Mouse (Mus musculus): Measurements from ENCODE around the gene Inhbe.

Inhbe gene

DNA sequence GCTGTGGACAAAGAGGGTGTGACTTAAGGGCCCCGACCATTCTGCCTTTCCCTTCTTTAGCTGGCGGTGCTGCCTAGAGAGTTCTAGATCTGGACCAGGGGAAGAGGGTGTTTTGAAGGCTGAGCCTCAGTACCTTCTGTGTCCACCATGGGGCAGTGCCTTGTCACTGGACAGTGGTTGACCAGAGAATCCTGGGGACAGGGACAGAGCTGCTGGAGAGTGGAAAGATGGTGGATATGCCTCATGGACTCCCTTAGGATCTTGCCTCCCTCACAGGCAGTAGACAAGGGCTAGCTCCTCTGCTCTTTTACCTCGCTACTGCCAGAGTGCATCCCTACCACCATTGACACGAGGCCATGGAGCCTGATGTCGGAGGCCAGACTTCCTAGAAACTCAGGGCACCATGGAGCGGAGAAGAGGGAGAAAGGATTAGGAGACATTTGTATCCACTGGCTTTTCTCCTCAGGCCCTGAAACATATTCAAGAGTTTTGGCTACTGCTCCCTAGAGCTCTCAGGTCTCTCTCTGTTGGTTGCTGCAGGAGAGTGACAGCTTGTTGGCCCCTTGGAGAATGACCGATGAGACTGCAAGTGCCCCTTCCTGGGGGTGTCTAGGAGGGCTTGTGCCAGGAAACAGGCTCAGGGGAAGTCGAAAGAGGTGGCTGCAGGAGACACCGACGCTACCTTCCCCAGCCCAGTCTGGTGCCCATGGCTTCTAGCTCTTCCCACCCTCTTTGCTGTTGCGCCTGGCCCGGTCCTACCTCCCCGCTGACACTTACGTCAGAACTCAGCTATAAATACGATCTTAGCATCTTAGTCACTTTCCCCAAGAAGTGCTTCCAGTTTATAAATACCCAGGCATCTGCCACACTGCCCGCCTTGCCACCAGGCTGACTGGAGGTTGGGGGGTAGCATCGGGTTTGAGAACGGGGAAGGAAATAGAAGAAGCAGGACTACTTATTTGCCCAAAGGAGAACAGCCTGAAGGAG is at the start of gene Inhbe:
Inhbe (minus strand) TSS at position 503 of the 987 bp plus-strand sequence.
- DNase-seq: peak; percentile 50

DNA sequence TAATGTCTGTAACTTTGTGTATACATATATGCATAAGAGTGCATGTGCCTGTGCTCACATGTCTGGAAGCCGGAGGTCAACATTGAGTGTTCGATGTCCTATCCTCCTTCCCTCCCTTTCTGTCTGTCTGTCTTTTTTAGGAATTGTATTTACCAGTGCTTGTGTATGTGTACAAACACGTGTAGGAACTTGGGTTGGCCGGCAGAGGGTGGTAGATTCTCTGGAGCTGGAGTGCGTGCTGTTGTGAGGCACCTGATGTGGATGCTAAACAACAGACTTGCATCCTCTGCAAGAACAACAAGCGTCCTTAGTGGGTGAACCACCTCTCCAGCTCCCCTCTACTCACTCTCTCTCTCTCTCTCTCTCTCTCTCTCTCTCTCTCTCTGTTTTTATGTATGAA is 37.6 kb upstream of the Inhbe start:
- no peak for DNase-seq

DNA sequence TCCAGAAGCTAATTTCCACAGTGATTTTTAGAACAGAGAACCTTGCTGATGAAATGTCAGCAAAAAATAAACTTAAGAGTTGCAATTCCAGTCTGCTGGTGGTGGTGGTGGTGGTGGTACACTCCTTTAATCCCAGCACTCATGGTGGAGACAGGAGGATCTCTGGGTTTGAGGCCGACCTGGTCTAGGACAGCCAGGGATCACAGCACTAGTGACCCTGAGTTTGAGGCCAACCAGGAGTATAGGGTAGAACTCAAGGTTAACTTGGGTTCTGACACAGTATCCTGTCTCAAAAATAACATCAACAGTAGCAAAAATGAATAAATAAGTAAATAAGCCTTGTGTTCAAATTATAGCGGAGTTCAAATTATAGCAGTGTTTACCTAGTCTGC is 27.5 kb upstream of the Inhbe start:
- no peak for DNase-seq

DNA sequence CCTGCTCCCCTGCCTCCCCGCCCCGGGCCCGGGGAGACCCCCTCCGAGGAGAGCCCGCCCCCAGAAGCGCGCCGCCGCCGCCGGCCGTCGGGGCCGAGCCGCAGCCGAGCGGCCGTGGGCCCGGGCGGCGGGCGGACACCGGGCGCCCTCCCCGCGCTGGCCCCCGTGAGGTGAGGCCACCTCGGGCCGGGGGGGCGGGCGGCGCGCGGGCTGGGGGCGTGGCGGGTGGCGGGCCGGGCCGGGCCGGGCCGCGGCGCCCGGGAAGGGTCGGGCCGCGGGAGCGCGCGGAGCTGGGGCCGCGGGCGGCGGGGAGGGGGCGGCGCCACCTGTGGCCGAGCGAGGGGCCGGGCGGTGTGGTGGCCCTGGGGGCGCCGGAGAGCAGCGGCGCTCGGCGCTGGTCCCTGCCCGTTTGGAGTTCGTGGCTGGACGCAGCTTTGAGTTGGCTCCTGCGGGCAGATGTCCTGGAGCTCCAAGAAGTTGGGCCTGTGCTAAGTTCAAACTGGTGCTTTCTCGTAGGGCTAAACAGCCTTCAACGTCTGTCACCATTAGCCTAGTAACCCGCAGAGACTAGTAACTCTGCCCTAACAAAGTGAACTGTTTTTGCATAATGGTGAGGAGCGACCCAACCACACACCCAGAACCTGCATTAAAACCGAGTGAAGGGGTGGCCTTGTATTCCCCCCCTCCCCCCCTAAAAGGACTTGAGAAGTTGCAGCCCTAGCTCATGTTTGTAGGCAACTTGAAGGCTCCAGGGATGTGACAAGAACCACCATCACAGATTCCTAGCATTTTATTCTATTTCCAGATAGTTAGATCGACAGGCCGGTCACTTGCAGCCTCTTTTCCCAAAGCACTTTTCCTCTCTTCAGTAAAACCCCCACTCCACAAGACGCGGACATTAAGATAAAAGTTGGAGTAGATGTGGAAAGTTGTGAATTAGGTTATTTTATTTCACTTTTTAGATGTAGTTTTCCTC is 26.8 kb upstream of the Inhbe start:
- DNase-seq: peak; percentile 86

DNA sequence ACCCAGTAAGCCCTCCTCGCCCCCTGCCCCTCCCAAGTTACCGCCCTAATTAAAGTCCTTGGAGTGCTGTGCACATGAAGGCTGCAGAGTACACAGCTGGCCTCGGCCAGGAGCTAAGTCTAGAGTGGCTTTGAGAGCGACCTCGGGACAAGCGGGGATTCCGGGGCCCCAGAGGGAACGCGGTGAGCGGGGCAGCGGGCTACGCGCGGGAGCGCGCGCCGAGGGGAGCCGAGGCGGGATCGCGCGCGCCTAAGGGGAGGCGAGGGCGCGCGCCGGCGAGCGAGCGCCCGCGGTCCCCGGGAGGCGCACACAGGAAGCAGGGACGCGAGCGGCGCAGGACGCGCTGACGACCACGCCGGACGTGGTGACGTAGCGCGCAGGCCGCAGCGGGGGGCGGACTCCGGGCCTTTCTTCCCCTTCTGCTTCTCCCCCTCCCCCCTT is 26.1 kb upstream of the Inhbe start, which contains the start of gene R3hdm2:
R3hdm2 (plus strand) TSS at position 77 of the 441 bp plus-strand sequence.
- DNase-seq: peak; percentile 96

DNA sequence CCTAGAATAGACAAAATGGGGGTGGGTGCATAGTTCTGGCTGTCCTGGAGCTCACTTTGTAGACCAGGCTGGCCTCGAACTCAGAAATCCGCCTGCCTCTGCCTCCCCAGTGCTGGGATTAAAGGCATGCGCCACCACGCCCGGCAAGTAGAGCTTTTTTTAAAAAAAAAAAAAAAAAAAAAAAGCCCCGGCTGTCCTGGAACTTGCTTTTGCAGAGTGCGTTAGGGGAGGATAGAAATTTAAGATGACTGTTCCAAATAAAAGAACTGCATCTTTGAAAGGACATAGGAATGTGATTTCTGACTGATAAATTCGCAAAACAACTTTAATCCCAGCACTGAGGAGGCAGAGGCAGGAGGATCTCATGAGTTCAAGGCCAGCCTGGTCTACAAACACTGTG is 25.4 kb upstream of the Inhbe start:
- DNase-seq: no peak

DNA sequence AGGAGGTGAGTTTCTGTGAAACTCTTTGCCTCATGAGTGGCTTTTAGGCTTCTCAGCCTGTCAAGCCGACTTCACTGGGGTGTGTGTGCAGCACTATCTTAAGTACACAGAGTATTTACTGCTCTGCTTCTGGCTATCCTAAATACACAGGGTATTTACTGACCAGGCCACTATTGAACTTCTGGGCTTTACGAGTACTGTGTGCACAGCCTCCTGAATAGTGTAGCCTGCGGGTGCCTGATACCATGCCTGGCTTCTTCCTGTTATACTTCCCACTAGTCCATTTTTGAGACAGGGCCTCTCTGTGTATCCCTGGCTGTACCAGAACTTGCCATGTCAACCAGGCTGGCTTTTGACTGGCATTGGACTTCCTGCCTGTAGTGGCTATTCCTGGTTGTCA is 23.5 kb upstream of the Inhbe start:
- no peak for DNase-seq

DNA sequence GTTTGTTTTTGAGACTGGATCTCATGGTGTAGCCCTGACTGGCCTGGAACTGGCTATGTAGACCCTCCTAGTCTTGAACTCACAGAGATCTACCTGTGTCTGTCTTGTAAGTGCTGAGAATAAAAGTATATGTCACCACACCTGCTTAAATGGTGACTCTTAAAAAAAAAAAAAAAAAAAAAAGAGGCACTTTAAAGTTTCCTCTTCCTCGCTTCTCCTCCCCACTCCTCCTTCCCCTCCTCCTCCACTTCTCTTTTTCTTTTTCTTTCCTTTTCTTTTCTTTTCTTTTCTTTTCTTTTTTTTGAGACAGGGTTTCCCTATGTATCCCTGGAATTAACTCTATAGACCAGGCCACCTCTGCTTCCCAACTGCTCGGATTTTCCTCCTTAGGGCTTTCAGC is 16.8 kb upstream of the Inhbe start:
- DNase-seq: no peak

DNA sequence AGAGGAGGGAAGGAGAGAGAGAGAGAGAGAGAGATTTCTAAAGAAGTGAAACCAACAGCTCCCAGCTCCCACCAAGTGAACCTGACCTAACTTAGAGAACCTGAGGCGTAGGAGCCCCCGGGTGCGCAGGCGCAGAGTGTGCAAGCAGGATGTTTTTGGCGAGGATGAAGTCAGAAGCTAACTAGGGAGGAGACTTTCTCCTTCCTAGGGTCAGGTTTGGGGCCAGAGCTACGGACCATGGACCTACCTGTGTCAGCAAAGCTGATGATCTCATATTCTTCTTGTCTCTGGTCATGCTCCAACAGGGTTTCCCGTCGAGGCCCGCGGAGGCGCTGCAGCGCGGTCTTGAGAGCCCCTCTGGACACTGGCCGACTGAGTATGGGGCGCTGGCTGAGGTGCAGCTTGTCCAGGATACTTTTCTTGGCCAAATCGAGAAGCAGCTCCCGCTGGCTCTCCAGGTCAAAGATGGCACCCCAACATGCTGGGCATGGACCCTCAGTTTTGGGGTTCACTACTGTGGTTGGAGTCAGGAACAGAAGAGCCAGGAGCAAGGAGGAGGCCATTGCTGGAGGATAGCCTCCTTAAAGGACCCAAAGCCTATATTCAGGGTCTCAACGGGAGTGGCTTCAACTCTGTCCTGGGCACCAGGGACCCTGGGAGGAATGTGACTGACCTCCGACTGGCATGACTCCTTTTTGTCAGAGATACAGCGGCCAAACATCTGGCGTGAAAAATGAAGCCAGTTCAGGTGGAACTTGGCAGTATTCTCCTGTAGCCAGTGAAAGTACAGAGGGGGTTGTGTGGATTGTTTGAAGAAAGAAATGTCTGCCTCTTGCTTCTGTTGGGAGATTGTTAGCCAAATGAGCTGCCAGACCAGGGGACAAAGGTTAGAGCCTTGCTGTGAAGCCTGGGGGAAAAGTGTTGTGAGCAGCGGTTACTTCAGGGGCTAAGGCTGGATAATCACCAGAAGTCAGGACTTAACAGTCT is 15.9 kb upstream of the Inhbe start, which contains the start of gene Inhbc:
Inhbc (minus strand) TSS at position 598 of the 987 bp plus-strand sequence.
- DNase-seq: no peak

DNA sequence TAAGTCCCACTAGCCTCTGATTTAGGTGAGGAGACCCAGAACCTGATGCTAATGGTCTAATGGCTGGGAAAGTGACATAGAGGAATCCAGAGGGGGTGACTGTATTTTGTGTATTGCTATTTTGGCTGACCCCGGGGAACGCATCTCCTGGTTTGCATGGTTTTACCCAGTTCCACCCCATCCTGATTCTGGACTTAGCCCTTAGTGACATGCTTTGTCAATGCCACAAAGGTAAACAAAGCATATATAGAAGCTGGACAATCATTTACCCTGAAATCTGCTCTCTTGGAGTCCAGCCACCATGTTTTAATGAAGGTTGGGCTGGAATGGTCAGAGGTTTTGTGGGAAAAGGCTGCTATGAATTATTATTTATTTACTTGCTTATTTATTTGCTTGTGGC is 14.1 kb upstream of the Inhbe start:
- DNase-seq: no peak

DNA sequence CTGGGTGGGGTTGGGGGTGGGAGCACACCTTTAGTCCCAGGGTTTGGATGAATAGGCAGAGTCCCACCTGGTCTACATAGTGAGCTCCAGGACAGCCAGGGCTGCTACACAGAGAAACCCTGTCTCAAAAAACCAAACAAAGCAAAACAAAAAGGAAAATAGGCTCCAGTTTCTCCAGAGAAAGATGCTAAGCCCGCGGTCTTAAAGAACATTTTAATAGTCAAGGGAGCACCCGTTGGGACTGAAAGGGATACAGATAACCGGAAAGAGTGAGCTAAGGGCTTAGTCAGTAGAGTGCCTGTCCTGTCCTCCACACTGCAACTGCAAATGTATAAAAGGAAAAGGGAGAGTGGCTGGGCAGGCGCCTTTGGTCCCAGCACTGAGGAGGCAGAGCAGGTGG is 12.9 kb upstream of the Inhbe start:
- no peak for DNase-seq

DNA sequence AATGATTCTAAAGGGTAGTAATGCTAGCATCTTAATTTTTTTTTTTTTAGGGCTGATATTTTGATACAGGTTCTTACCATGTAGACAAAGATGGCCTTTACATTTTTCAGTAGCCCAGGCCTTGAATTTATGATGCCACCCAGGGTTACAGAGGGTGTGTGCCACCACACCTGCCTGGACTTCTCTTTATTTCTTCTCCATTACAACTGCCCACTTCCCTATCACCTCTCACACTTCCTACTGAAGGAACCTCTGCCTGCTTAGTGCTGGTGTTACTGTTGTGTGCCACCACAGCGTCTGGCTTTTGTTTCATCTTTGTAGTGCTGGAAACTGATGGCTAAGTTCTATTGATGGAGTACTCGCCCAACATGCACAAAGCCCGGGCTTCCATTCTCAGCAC is 6.5 kb upstream of the Inhbe start:
- DNase-seq: no peak

DNA sequence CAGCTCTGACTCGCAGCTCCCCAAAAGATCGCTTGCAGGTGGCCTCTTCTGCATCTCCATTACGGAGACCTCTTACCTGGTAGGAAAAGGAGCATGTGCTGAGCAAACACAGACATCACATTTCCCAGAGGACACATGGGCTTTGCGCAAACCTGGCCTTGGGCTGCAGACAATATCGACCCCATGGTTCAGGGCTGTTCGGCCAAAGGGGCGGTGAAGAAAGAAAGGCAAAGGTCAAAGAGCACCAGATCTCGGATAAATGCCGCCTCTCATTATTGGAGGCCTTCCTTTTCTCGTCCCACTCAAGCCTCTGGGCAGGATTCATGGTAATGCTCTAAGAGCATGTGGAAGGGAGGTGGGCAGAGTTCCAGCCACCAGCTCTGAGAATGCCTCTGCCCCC is 1.1 kb upstream of the Inhbe start:
- no peak for DNase-seq

DNA sequence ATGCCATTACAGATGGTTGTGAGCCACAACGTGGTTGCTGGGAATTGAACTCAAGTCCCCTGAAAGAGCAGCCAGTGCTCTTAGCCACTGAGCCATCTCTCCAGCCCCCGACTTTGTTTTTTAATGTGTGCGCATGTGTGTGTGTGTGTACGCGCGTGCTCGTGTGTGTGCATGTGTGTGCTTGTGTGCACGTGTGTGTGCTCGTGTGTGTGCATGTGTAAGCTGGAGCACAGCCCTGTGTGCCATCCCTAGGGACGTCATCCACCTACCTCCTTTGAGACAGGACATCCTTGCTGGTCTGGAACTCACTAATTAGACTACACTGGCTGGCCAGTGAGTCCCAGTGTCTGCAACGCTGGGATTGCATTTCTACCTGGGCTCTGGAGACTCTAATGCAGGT is 1.4 kb downstream of the Inhbe start:
- DNase-seq: no peak

DNA sequence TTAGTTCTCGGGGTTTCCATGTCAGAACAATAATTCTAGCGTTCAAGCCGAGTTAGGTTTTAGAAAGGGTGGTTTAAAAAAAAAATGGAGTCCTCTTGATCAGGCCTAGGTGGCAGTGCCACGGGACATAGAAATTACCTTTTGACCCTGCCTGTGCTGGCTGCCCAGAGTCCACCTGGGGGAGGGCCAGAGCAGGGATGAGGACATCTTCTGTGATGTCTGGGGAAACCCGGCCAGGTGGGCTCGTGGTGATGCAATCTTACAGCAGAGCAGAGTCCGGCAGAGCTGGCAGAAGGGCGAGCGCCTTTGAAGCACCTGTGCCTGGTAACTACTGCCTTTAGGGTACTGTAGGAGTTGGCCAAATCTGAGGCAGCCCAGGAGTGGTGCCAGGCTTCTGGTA is 2.0 kb downstream of the Inhbe start:
- peak; percentile 22 for DNase-seq

DNA sequence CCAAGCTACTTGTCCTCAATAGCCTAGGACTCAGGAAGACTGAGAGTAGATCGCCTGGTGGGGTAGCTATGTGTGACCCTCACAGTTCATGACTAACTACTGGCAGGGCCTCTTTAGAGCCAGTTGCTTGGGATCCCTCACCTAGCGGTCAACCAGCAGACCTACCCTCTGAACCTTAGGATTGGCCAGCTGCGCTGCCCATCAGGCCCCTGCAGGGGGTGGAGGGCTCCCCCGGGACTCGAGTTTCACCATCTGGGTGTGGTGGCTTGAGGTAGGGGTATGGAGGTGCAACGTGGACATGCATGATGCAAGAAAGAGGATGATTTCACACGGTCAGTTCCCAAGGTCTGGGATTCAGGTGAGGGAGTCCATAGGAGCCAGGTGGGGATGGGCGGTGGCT is 2.5 kb downstream of the Inhbe start:
- peak; percentile 19 for DNase-seq

DNA sequence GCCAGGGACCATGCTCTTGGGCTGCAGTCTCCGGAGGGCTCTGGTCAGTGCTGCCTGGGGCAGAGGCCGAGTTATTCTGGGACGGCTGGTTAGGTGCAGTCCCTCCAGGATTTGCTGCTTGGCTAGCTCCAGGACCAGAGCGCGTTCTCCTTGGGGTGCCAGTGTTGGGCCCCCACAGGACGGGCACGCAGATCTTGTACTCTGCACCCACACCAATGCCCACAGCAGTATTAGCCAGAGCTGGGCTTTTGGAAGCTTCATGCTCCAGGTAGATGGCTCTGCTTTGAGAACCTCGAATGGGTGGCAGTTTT is 3.0 kb downstream of the Inhbe start:
- DNase-seq: no peak

DNA sequence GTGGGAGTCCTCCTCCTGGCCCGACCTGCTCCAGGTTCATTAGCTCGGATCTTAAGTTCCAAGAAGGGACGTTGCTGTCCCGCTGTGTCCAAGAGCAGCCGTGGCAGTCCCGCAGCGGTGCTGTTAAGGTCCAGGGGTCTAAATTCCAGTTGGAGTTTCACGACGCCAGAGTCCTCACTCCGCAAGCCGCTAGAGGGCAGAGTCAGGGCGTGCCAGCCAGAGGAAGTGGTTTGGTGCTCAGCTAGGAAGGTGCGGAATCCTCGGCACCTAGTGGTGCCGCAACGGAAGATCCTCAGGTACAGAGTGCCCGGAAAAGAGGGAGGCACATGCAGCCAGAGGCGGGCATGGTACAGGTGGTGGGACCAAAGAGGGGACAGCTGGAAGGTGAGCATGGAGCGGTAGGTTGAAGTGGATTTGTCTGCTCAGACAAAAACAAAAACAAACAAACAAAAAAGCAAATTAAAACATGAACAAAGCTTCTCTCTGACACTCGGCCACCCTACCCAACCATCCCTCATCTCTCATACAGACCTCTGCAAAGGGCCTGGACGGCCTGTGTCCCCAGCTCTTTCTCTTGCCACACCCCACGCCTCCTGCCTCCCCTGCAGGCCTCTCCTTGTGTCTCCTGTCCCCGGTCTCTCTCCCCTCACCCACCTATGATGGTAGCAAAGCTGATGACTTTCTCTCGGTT is 3.5 kb downstream of the Inhbe start:
- DNase-seq: peak; percentile 87

DNA sequence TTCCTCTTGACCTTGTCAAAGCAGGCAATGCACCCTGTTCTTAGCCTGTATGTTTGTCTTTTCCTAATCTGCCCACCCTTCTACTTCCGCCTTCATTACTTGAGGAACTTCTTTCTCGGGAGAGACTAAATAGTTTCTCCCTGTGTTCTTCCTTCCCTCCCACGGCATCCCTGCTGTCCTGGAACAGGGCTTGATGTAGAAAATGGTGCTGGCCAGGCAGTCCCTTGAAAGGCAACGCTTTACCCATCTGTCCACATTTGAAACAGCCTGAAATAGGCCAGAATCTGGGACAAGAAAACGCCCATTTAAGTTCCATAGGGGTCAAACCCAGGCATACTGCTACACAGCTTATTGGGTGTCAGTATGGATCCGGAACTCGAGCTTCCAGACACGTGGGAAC is 4.4 kb downstream of the Inhbe start:
- no peak for DNase-seq

DNA sequence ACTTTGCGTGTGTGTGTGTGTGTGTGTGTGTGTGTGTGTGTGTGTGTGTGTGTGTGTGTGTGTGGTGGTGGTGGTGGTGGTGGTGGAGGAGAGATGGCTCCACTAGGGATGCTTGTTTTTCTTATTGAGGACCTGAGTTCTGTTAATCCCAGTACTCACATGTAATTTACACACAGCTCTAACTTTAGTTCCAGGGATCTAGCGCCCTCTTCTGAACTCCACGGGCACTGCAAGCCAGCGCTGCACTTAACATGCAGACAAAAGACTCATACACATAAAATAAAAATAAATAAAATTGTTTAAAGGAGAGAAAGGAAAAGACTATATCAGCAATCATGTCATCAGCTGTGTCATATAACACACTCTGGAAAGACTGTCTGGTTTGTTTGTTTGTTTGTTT is 5.3 kb downstream of the Inhbe start:
- peak; percentile 35 for DNase-seq

DNA sequence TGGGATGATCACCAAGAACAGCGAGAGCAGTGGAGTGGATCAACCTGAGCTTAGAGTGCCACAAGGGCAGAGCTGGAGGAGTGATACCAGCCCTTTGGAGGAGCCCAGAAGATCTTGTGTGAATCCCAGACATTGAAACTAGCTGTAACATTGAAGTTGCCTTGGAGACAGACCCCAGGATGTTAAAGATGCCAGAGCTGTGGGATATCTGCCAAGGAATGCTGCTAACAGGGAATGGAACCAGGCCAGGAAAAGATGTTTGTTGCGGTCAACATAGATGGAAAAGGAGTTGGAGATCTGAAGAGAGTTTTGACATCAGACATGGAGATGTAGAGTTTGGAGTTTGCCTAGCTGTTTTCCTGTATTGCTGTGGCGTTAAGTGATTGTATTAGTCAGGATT is 8.0 kb downstream of the Inhbe start:
- no peak for DNase-seq

DNA sequence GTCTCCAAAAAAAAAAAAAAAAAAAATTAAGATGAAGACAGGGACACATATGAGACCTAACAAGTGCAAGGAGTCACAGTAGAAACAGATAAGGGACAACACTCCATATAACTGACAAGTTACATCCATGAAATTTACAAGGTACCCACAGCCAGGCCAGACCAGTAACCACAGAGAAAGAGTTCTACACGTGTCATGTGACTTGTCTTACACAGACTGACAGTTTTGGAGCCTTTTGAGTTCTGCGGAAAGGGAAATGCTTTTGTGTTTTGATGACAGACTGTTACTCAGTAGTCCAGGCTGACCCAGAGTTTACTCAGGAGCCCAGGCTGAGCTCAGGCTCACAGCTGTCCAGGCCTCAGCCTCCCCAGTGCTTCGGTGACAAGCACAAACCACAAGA is 11.2 kb downstream of the Inhbe start:
- no peak for DNase-seq
